Mouse (Mus musculus): Measurements from ENCODE around the gene Lancl3. TPM values are rescaled to one million over a fixed set of nuclear protein-coding genes. Genes with fewer than 3 reads are reported as not detected.

The Lancl3 gene
- polyA plus RNA-seq, 1 experiment from 2014 or later, result 5.2 TPM

GRCm38 (mm10) chrX:9253990-9254389 lies 54.3 kb downstream of the Lancl3 start:
- WGBS, result 85% methylated on average over 10 of the region's 10 CpGs
- no peaks in the 10 kb centered on the region for H3K9me3 ChIP-seq (ENCODE audit: control insufficient read depth, low read length)
- H3K27ac ChIP-seq (ENCODE audit: low read depth, low read length), result no peak overlapping the region
- H3K27me3 ChIP-seq (replicated peaks; ENCODE audit: control insufficient read depth, insufficient read depth, low read length), result no peaks in the 10 kb centered on the region
- no peaks in the 10 kb centered on the region for H3K4me1 ChIP-seq (ENCODE audit: control insufficient read depth, insufficient read depth, low read depth, low read length)
- no peak overlapping the region for H3K4me3 ChIP-seq (ENCODE audit: low read length)
- no peak for ATAC-seq
- H3K4me2 ChIP-seq (ENCODE audit: low read length), result no peak overlapping the region
- H3K9ac ChIP-seq (ENCODE audit: low read depth, low read length), result no peak overlapping the region
- no peaks in the 10 kb centered on the region for H3K36me3 ChIP-seq (ENCODE audit: control insufficient read depth, insufficient read depth, low read length)

DNA sequence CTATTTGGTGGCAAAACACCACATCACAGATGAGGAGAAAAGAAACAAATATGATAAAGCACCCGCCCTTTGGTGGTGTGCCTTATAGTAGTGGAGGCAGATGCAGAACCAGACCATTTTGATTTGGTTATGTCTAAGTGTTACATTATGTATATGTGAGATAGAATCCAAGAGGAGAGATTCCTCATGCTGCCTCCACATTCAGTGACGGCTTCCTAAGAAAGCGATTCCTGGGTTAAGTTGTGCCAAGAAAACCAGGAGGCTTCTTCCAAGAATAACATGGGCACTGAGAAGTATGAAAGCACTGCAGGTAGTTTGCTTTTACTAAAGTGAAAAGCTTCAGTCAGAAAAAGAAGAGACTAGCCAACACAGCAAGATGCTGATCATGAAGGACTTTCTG lies 55.2 kb downstream of the Lancl3 start:
- H3K4me3 ChIP-seq (ENCODE audit: low read length), result no peak overlapping the region
- no peak overlapping the region for H3K9ac ChIP-seq (ENCODE audit: low read depth, low read length)
- ATAC-seq, result no peak
- H3K36me3 ChIP-seq (ENCODE audit: control insufficient read depth, insufficient read depth, low read length), result no peaks in the 10 kb centered on the region
- 85% methylated on average over 3 of the region's 3 CpGs for WGBS
- H3K4me2 ChIP-seq (ENCODE audit: low read length), result no peak overlapping the region
- H3K9me3 ChIP-seq (ENCODE audit: control insufficient read depth, low read length), result no peaks in the 10 kb centered on the region
- H3K27ac ChIP-seq (ENCODE audit: low read depth, low read length), result no peak overlapping the region
- no peaks in the 10 kb centered on the region for H3K27me3 ChIP-seq (replicated peaks; ENCODE audit: control insufficient read depth, insufficient read depth, low read length)
- H3K4me1 ChIP-seq (ENCODE audit: control insufficient read depth, insufficient read depth, low read depth, low read length), result no peaks in the 10 kb centered on the region

DNA sequence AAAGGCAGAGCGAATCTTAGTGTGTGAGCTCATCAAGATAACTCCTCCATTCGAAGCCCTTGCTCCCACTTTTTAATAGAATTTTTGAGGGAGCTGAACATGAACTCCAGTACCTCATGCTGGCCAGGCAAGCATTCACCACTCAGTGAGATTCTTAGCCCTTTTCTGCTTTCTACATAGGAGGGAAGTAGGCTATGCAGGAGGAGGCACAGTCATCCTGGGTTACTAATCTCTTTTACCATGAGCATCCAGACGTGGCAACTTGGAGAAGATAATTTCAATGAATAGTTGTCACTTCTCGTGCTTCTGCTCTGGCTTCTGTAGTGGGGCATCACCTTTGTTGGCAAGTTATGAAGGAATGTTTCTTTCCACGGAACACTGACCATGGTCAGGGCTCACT lies 57.1 kb downstream of the Lancl3 start, which contains the start of gene Gm14862:
Gm14862 (minus strand) TSS at position 134 of the 400 bp plus-strand sequence.
- Histone ChIP-seq H3K9me3 (ENCODE audit: control insufficient read depth, low read length) (no peaks in the 10 kb centered on the region), H3K36me3 (ENCODE audit: control insufficient read depth, insufficient read depth, low read length) (no peaks in the 10 kb centered on the region), H3K4me1 (ENCODE audit: control insufficient read depth, insufficient read depth, low read depth, low read length) (no peaks in the 10 kb centered on the region), H3K9ac (ENCODE audit: low read depth, low read length) (no peak within 1 kb of the TSS), H3K4me2 (ENCODE audit: low read length) (no peak within 1 kb of the TSS), H3K4me3 (ENCODE audit: low read length) (no peak within 1 kb of the TSS), H3K27ac (ENCODE audit: low read depth, low read length) (no peak within 1 kb of the TSS), H3K27me3 (replicated peaks; ENCODE audit: control insufficient read depth, insufficient read depth, low read length) (no peaks in the 10 kb centered on the region)
- WGBS, result 81% methylated on average over 5 of the region's 5 CpGs
- ATAC-seq, result no peak

DNA sequence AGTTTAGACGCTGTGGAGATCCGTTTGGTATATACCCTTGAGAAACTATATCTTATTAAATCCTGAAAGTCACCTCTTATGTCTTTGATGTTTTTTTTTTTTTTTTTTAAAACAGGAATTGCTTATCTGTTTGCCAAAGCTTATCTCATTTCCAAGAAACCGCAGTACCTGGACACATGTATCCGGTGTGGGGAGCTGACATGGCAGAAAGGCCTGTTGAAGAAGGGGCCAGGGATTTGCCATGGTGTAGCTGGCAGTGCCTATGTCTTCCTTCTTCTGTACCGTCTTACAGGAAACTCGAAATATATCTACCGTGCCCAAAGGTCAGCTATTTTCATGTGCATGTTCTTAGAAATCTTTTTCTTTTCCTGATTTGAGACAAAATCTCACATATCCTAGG lies 58.1 kb downstream of the Lancl3 start:
- Histone ChIP-seq H3K36me3 (ENCODE audit: control insufficient read depth, insufficient read depth, low read length) (no peaks in the 10 kb centered on the region), H3K9ac (ENCODE audit: low read depth, low read length) (no peak overlapping the region), H3K27me3 (replicated peaks; ENCODE audit: control insufficient read depth, insufficient read depth, low read length) (no peaks in the 10 kb centered on the region), H3K9me3 (ENCODE audit: control insufficient read depth, low read length) (no peaks in the 10 kb centered on the region), H3K4me1 (ENCODE audit: control insufficient read depth, insufficient read depth, low read depth, low read length) (no peaks in the 10 kb centered on the region), H3K4me3 (ENCODE audit: low read length) (no peak overlapping the region), H3K27ac (ENCODE audit: low read depth, low read length) (no peak overlapping the region), H3K4me2 (ENCODE audit: low read length) (no peak overlapping the region)
- ATAC-seq, result no peak
- 95% methylated on average over 7 of the region's 7 CpGs for WGBS

DNA sequence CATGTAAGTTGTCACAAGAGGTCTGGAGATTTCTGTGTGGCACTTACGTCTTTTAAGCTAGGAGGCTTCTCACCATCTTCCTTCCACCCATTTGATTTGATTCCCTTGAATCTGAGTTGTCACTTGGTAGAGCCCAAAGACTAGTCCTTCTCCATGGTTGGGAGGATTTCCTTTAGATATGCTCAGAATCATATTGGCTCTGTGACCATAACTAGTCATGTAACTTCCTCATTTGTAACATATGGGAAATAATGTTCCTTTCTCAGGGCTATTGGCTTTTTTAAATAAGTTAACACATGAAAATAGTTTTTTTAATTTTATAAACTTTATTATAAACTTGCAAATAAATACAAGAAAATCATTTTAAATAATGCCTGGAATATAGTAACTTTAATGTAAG lies 59.6 kb downstream of the Lancl3 start:
- no peak overlapping the region for H3K9ac ChIP-seq (ENCODE audit: low read depth, low read length)
- no peaks in the 10 kb centered on the region for H3K27me3 ChIP-seq (replicated peaks; ENCODE audit: control insufficient read depth, insufficient read depth, low read length)
- no peak overlapping the region for H3K27ac ChIP-seq (ENCODE audit: low read depth, low read length)
- WGBS, result 75% methylated on average over 1 of the region's 1 CpGs
- H3K36me3 ChIP-seq (ENCODE audit: control insufficient read depth, insufficient read depth, low read length), result no peaks in the 10 kb centered on the region
- no peak overlapping the region for H3K4me3 ChIP-seq (ENCODE audit: low read length)
- H3K4me2 ChIP-seq (ENCODE audit: low read length), result no peak overlapping the region
- no peaks in the 10 kb centered on the region for H3K9me3 ChIP-seq (ENCODE audit: control insufficient read depth, low read length)
- H3K4me1 ChIP-seq (ENCODE audit: control insufficient read depth, insufficient read depth, low read depth, low read length), result no peaks in the 10 kb centered on the region
- ATAC-seq, result no peak

DNA sequence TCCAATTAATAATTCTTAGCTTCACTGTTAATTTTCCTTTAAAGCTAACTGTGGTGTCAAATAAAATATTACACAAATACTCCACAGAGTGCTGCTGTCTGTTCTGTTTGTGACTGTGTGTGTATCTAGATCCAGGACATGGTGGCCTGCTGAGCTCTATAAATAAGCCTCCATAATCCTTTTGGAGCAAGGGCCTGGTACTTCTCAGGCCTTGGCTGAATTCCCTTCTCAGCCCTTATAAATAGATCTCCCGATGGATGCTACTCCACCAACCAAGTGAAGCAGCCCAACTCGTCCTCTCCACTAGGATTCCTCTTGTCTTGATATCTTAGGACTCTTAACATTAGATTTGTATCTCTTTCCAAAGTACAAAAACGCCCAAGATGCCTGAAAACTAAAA lies 71.4 kb downstream of the Lancl3 start:
- H3K27ac ChIP-seq (ENCODE audit: low read depth, low read length), result no peak overlapping the region
- H3K9ac ChIP-seq (ENCODE audit: low read depth, low read length), result no peak overlapping the region
- H3K27me3 ChIP-seq (replicated peaks; ENCODE audit: control insufficient read depth, insufficient read depth, low read length), result no peaks in the 10 kb centered on the region
- H3K4me2 ChIP-seq (ENCODE audit: low read length), result no peak overlapping the region
- H3K36me3 ChIP-seq (ENCODE audit: control insufficient read depth, insufficient read depth, low read length), result no peaks in the 10 kb centered on the region
- ATAC-seq, result no peak
- no peaks in the 10 kb centered on the region for H3K9me3 ChIP-seq (ENCODE audit: control insufficient read depth, low read length)
- H3K4me1 ChIP-seq (ENCODE audit: control insufficient read depth, insufficient read depth, low read depth, low read length), result no peaks in the 10 kb centered on the region
- H3K4me3 ChIP-seq (ENCODE audit: low read length), result no peak overlapping the region
- 55% methylated on average over 3 of the region's 3 CpGs for WGBS

- H3K4me1 ChIP-seq (ENCODE audit: control insufficient read depth, insufficient read depth, low read depth, low read length), result no peaks in the 10 kb centered on the region
- H3K27ac ChIP-seq (ENCODE audit: low read depth, low read length), result no peak overlapping the region
- H3K9me3 ChIP-seq (ENCODE audit: control insufficient read depth, low read length), result no peaks in the 10 kb centered on the region
- H3K36me3 ChIP-seq (ENCODE audit: control insufficient read depth, insufficient read depth, low read length), result no peaks in the 10 kb centered on the region
- WGBS, result 31% methylated on average over 8 of the region's 8 CpGs
- H3K4me2 ChIP-seq (ENCODE audit: low read length), result peak overlapping the region; percentile 55
- H3K4me3 ChIP-seq (ENCODE audit: low read length), result peak overlapping the region; percentile 46
- ATAC-seq, result no peak; the same call in 1 of the 2 replicates
- H3K27me3 ChIP-seq (replicated peaks; ENCODE audit: control insufficient read depth, insufficient read depth, low read length), result no peaks in the 10 kb centered on the region
- H3K9ac ChIP-seq (ENCODE audit: low read depth, low read length), result peak overlapping the region; percentile 66; the same call in 1 of the 2 replicates
Measured at GRCm38 (mm10) chrX:9271947-9272459, 72.3 kb downstream of the Lancl3 start.

- Histone ChIP-seq H3K9me3 (ENCODE audit: control insufficient read depth, low read length) (no peaks in the 10 kb centered on the region), H3K9ac (ENCODE audit: low read depth, low read length) (peak within 1 kb of the TSS; percentile 66), H3K36me3 (ENCODE audit: control insufficient read depth, insufficient read depth, low read length) (no peaks in the 10 kb centered on the region), H3K4me2 (ENCODE audit: low read length) (peak within 1 kb of the TSS; percentile 55), H3K4me3 (ENCODE audit: low read length) (peak within 1 kb of the TSS; percentile 46), H3K4me1 (ENCODE audit: control insufficient read depth, insufficient read depth, low read depth, low read length) (no peaks in the 10 kb centered on the region), H3K27ac (ENCODE audit: low read depth, low read length) (peak within 1 kb of the TSS; percentile 56), H3K27me3 (replicated peaks; ENCODE audit: control insufficient read depth, insufficient read depth, low read length) (no peaks in the 10 kb centered on the region)
- ATAC-seq, result peak; percentile 93
- 5% methylated on average over 56 of the region's 94 CpGs for WGBS
Measured at GRCm38 (mm10) chrX:9272460-9273361, 73.0 kb downstream of the Lancl3 start, which contains the start of gene Xk. Gene Xk, plus strand, starts transcription at chrX:9272756.

DNA sequence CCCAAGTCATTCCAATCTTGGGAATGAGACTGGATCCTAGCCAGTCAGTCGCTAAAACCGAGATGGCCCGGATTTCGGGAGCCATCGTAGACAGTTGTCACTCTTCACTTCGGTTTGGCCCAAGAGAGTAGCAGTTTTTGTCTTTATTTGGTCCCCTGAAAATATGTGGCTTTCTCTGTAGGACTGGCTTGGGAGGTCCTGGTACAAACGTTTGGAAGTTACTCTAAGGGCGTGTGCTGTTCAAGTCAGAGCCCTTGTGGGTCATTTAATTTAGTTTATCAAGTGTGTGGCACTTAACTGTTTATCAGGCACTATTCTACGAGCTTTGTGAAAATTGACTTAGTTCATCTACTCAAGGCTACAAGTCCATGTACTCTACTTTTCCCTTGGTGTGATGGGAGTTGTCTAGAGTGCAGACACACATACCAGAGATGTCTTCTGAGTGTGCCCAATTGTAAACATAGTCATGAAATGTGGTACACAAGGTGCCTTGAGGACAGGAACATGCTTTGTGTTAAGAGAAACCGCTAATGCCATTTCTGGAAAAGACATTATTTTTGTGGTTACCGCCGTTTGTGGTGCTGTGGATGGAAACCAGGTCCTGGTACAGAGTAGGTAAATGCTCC lies 73.8 kb downstream of the Lancl3 start:
- Histone ChIP-seq H3K9me3 (ENCODE audit: control insufficient read depth, low read length) (no peaks in the 10 kb centered on the region), H3K27ac (ENCODE audit: low read depth, low read length) (no peak overlapping the region), H3K9ac (ENCODE audit: low read depth, low read length) (peak overlapping the region; percentile 66), H3K4me2 (ENCODE audit: low read length) (peak overlapping the region; percentile 55), H3K27me3 (replicated peaks; ENCODE audit: control insufficient read depth, insufficient read depth, low read length) (no peaks in the 10 kb centered on the region), H3K4me1 (ENCODE audit: control insufficient read depth, insufficient read depth, low read depth, low read length) (no peaks in the 10 kb centered on the region), H3K36me3 (ENCODE audit: control insufficient read depth, insufficient read depth, low read length) (no peaks in the 10 kb centered on the region), H3K4me3 (ENCODE audit: low read length) (peak overlapping the region; percentile 46)
- WGBS, result 62% methylated on average over 12 of the region's 12 CpGs
- no peak for ATAC-seq
